Mouse (Mus musculus) frontal cortex, postnatal 14 days (tissue): ENCODE measurements around the gene Fscn3.

Experiments used
- DNase-seq, 2 experiments: peaks; one replicate each; pipeline ENCODE4 v3.0.0; 2022; ENCODE audit warnings: low spot score in 2 of 2

Gene Fscn3

GRCm38 (mm10) chr6:28486008-28486407 lies 58.4 kb downstream of the Fscn3 start:
- DNase-seq: no peak

GRCm38 (mm10) chr6:28486471-28486870 lies 58.9 kb downstream of the Fscn3 start:
- no peak for DNase-seq

- DNase-seq: no peak
These were observed 59.3 kb downstream of the Fscn3 start for GRCm38 (mm10) chr6:28486905-28487304.
